Comparison of ENCODE assay signal across 13 mouse cellular contexts in the genomic region with DNA sequence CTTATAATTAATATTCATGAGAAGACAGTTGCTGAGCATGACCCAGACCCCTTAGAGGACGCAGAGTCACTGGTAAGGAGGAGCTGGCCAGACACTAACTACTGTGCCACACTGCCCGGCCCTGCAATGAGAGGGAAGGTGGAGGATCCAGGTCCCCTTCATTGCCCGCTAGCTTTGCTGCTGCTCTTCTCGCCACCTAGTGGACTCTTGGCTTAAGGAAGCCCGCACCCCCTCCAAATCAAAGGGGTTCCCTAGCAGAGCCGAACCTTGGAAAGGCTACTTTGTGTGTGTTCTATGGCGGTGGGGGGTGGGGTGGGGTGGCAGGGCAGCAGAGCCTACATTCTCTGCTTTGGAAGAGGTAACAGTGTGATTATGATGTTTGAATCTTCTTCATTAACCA. TPM values are rescaled to one million over a fixed set of nuclear protein-coding genes. Genes with fewer than 3 reads are reported as not detected.
A peak's percentile ranks its signal among the peaks of the same experiment; 100 is the strongest.
DNase-seq lines count a peak whose midpoint lies in the region; ATAC-seq and TF ChIP-seq lines count a peak whose summit lies in the region.
"Had no signal": no experiment of that assay in that cellular context is flagged by ENCODE, and none has a peak within 500 bp of the region (broad histone marks: within the 10 kb centered on the region; RNA-seq: fewer than 3 reads in every experiment).

No protein-coding gene starts in this region.

- no peak overlapping the region for H3K27ac ChIP-seq in left cerebral cortex, adult 2 months
- H3K27ac ChIP-seq: forebrain, embryonic 13.5 days; hindbrain, embryonic 15.5 days had no signal

- peak; percentile 41 to 49 for DNase-seq in cerebellum, postnatal 10 days
- no peak for DNase-seq in left cerebral cortex, adult 2 months (ENCODE audit: extremely low spot score in 1 of 2, low spot score in 2 of 2)
- DNase-seq in left cerebral cortex, adult 18-20 months (ENCODE audit: low spot score in 2 of 2) = no peak
- peak; percentile 5 for DNase-seq in thymus, postnatal 14 days
- no peak for DNase-seq in thymus, postnatal 10 days (ENCODE audit: low spot score in 2 of 2)
- no peak for DNase-seq in layer of hippocampus, adult 8-10 months (ENCODE audit: low spot score in 2 of 2)
- no peak for DNase-seq in frontal cortex, postnatal 14 days (ENCODE audit: low spot score in 2 of 2)
- DNase-seq: lung, postnatal 14 days; thymus, adult 18-20 months had no signal

- intact Hi-C loops in left cerebral cortex, adult 2 months (cut with DNase I) = loop anchor here (1.0 to 5.0 kb wide), 3 partner anchors 107 to 166 kb away; no protein-coding TSS in a partner anchor

- no peak for ATAC-seq in cerebellum, adult (ENCODE audit: insufficient number of reproducible peaks, low FRiP score, low TSS enrichment)
- ATAC-seq: forebrain, embryonic 13.5 days had no signal

- H3K4me3 ChIP-seq in left cerebral cortex, adult 2 months = no peak overlapping the region
- H3K4me3 ChIP-seq: forebrain, embryonic 13.5 days; heart, embryonic 12.5 days; hindbrain, embryonic 15.5 days had no signal

- TF ChIP-seq CTCF in left cerebral cortex, adult 2 months (IDR thresholded peaks at IDR 0.05) = peak; percentile 44

RNA-seq across cellular contexts. Expression of a gene that starts 2.4 kb away (rescaled TPM):
- 1 to 10 TPM; 4.2 to 4.5 TPM for total RNA-seq in left cerebral cortex, adult 2 months (2021)
- total RNA-seq in left cerebral cortex, adult 18-20 months (2021) = 1 to 10 TPM; 3.2 to 3.7 TPM
- total RNA-seq in layer of hippocampus, adult 8-10 months (2022) = 10 to 100 TPM; 63.1 to 70.6 (median 66.3) TPM

Comparison
In these comparisons a context has a peak if more than half of its experiments do, and no peak if none do; other contexts are left out.
1. DNase-seq: peak in cerebellum, postnatal 10 days (2 of 2) and thymus, postnatal 14 days (single experiment); none in left cerebral cortex, adult 2 months (0 of 2), left cerebral cortex, adult 18-20 months (0 of 2), thymus, postnatal 10 days (0 of 2), layer of hippocampus, adult 8-10 months (0 of 2) and frontal cortex, postnatal 14 days (0 of 2).
2. RNA of a gene that starts 2.4 kb away (total RNA-seq): 63.1 to 70.6 TPM in layer of hippocampus, adult 8-10 months; 4.2 to 4.5 TPM in left cerebral cortex, adult 2 months and 3.2 to 3.7 TPM in left cerebral cortex, adult 18-20 months; every median in the first group is over 10 times any median in the second.